Mouse (Mus musculus) right cerebral cortex, postnatal 25 days (tissue): ENCODE results near the gene Pcare.

ENCODE experiments used
- DNase-seq: peaks from one replicate; pipeline ENCODE4 v3.0.0; 2022

Gene Pcare

DNA sequence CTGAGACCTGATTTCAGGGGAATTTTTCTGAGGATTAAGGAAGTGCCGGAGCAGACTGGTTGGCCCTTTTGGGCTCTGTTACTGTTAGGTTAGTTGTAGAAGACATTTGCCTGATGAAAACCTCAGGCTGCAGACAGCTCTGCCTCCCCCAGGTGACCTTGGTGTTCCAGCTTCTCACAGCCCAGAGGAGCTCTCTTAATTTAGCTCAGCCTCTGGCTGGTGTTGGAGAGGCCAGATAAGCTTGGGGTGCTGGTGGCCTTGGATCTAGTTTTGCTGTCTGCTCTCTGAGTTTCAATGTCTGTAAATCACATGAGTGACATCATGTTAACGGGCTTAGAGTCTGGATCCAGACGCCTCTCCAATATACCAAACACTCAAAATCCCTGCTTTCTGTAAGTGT lies 31.7 kb downstream of the Pcare start:
- DNase-seq = no peak

DNA sequence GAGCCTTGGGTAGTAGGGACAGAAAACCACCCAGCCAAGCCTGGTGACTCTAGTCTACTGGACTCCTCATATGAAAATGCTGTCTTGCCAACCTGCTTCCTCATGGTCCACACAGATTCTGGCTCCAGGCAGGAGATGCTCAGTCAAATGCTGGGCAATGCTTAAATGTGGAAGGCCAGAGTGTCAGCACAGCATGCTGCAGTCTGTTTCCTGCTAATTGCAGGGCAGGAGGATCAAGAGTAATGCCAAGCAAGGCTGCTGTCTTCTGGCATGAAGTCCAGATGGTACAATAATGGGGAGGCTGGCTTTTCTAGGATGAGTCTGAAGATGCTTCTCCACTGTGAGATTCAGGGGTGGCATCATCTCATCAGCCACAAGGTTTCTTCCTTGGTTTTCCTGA lies 32.3 kb downstream of the Pcare start:
- DNase-seq = no peak

DNA sequence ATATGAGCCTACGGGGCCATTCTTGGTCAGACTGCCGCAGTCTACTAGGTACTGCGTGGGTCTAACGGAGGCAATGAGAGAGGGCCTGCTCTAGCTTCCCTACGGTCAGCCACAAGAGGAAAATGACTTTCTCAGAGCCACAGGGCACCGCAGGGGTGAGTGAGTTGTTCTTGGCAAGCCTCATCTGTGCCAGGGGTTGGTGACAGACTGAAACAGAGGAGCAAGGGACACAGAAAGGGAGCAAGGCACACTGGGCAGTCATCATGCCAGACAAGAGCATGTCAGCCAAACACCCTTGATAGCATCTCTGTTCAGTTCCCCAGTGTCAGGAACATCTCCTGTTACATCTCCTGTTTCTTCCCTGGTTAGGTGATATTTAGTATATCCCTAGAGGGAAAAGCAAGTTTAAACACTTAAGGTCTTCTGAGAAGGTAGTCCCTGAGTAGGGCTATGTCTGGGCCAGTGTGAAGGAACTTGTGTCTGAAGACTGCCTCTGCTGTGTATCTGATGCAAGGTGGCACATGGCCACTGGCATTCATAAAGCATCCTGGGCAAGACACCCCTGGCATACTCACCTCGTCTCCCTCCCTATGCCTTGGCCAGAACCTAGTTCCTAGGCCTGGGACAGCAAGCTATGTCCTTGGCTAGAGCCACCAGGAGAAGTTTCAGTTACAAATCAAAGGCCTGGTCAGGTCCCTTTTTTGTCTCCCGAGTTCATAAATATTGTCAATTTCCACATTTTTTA lies 34.6 kb downstream of the Pcare start:
- no peak for DNase-seq

DNA sequence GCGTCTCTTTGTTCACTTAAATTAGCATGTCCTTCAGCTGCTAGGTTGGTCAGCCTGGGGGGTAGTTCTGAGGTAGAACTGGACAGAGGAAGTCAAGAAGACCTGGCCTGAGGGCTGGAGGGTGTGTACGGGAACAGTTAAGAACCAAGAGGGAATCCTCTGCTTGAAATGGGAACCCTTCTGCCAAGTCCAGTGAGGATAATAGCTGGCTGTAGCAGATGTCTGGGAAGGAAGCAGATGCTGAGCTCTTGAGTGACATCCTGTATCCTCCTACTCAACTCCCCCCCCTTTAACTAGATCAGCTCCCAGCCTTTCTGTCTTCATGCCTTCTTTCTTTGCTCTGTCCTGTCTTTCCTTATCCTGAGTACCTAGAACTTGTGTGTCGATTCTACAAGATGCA lies 37.7 kb downstream of the Pcare start:
- DNase-seq = peak; percentile 45

DNA sequence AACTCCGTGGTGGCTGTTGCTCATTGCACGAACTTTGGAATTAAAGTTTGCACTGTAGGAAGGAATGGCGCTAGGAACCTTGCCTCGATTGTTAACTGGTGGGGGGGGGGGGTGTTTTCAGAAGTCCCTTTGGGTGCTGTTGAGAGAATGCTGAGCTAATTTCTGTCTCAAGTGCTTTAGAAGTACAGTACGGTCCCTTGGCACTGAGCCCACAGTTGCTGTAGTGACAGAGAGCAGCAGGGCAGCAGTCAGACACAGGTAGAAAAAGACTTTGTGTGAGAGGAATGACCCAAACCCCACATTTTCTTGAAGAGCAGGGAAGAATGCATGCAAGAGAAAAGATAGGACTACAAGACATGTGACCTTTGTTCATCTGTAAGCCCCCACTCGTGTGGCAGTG lies 40.4 kb downstream of the Pcare start:
- no peak for DNase-seq

DNA sequence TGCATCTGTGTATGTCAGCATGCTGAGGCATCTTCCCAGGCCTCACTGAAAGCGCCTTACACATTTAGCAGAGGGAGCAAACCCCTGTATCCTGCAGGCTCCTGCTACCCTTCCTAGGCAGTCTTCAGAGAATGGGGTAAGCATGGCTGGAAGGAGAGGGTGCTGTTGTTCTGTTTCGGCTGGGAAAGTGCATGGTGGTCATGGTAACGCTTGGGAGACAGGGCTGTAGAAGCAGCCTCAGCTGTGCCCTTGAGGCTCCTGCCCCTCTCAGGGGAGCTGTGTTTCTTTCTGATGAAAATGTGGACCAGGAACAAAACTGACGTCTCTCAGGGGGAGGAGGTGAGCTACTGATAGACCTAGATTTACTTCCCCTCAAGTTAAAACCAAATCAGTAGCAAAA lies 45.0 kb downstream of the Pcare start:
- DNase-seq = no peak

DNA sequence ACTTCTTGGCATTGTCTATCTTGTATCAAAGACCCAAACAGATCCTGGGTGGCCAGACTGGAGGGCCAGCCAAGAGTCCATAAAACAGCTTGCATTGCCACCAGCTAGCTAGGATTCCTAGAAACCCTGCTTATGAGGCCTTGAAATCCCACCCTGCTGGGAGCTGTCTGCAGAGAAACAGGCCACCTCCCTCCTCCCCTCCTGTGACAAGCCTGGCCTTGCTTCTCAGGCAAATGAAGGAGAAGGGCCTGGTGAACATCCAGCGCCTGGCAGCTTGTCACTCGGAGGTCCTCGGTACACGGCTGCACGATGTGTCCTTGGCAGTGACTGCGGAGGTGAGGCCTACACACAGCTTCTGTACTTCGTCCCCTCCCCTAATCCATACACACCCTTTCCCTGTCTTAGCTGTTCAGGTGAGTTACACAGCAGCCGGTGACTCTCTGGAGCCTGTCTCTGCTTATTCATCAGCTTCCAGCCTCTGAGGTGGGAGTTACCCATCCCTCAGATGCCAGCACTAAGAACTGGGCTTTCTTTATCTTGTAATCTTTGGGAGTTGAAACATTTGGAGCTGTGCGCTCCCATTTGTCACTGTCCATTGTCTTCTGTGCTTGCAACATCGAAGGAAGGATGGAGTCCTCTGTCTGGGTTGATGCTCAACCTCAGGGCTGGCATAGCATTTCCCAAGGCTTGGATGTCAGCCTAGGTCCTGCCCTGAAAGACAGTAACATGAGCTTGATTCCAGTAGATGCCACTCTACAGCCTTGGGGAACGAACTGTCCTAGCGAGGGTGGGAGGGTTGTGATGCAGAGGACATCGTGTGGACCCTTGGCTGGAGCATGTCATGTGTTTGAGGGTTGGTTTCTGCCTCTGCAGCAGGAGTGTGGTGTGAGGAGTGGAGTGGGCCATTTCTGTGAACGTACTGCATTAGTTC lies 46.9 kb downstream of the Pcare start:
- no peak for DNase-seq

DNA sequence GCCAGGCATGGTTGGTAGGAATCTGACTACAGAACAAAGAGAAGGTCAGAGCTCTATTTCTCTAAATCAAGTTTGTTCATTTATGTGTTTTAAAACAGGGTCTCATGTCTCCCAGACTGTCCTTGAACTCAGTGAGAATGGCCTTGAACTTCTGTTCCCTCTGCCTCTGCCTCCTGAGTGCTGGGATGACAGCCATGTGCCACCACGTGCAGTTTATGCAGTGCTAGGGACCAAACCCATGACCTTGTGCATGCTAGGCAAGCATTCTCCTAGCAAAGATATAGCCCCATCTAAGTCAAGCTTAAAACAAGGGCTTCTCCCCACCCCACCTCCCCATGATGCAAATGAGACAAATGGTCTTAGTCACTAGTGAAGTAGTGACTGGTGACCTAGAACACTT lies 47.6 kb downstream of the Pcare start:
- no peak for DNase-seq

DNA sequence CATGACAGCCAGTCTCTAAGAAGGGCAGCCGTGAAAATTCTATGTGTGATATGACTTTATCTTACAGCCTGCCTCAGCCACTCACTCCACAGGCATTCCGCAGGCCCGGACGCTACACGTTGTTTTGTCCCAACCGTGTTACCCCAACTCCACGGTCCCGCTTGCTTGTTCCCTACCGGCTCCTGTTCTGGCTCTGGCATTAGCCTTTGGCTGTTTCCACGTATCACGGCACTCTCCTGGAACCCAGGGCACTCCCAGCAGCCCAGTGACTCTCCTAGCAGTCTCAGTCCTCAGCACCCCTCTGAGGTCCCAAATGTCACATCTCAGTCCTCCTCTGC lies 54.1 kb downstream of the Pcare start:
- DNase-seq = no peak

DNA sequence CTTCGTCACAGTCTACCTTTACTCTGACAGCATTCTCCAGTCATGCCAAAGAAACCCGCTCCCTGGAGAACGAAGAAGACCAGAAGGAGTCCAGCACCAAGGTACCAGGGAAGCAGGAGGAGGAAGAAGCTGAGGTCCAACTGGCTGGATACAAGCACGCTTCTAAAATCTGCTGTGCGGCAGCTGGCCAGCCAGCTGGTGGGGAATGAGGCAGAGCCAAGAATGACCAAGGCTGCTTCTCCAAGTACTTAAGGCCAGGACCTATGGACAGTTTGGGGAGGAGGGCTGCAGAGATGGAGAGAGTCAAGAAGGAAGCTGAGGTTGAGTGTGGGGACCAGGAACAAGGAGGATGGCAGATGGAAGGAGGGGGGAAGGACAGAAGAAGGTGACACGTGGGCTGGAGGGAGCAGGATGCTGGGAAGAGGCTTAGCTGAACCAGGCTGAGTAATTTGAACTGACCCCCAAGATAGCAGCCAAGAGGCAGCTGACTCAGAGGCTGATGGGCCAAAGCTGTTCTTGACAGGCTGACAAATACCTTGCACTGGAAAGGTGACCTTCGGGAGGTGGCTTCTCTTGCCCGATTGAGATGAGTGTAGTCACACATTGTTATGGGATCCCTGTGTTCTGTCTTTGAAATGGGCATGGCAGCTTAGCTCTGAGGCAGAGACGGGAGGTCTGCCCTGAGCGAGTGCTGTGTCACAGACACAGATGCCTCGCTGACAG lies 54.6 kb downstream of the Pcare start:
- DNase-seq = no peak

DNA sequence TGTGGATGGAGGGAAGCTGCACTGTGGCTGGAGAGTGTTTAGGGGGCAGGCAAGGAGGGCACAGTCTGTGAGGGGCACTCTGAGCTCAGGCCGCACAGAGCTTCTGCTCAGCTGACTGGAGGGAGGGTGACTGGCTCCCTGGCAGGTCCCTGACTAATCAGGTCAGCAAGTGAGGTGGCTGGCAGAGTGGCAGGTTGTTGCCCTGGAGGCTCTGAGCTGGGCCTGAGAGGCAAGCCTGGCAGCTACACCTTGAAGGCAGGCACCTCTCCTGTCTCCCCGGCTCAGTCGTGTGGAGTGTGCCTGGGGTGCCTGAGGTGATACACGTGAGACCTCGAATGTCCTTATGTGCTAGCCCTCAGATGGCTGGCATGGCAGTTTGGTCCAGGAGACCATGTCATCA lies 56.3 kb downstream of the Pcare start:
- DNase-seq = no peak

DNA sequence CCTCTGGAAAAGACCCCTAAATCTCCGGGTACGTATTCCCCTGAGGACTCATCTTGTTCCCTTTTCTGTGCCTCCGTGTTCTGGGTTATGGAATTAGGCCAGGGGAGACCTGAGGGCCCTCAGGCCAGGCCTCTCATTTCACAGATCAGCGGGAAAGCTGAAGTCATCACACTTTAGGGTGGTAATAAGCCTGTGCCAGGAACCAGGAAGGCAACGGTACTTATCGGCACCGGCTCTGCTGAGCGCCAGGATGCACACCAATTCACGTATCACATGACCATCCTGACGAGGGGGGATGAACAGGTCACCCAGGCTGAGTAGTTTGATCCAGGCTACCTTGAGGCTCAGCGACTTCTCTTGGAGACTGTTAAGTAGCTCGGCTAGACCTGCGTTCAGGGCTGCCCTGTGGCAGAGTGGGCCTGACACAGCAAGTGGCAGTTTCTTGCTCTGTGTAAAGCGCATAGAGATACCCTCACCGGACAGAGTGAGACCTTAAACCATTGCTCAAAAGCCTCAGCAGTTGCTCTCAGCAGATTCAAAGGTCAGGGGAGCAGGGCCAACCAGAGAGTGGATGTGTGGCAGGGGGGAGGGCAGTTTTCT lies 56.9 kb downstream of the Pcare start:
- DNase-seq = no peak

DNA sequence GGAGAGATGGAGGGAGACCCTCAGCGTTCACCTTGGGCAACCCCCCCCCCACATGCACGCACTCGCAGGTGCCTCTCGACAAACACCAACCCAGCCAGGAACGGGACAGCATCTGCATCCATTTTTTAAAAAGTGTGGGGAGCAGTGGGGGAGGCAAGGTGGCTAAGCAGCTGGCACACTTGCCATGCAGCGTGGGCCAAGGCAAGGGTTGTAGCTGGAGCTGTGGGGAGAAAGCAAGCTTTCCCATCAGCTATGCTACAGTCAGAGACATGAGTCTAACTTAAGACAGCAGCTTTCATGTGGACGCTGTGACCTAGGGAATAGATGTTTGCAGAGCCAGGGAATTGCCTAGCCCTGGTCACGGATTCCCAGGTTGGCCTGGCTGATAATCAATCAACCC lies 57.5 kb downstream of the Pcare start:
- DNase-seq = peak; percentile 38

DNA sequence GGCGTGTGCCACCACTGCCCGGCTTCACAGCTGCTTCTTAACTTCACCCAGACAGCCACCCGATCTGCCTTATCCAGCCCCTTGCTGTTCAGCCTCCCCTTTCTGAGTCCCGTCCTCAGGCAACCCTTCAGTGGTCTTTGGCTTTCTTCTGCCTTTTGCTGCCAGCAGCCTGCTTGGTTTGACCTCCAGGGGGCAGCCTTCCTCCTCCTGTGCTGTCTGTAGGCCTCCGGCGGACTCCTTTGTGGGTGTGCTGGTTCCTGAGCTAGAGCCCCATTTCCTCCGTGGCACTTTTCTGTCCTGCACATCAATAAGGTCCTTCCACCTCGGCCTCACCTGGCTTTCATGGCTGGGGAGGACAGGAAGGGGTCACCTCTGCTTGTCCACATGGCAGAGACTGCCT lies 58.9 kb downstream of the Pcare start:
- DNase-seq = no peak
